Mouse (Mus musculus) heart, embryonic 13.5 days (tissue): ENCODE measurements around the gene Cox4i2. TPM values are rescaled to one million over a fixed set of nuclear protein-coding genes. Genes with fewer than 3 reads are reported as not detected.

Experiments
- ATAC-seq: fragments of 200-750 bp; cut with Nextera tagmentation; 2 replicates; pipeline ENCODE4 v1.8.0; 2017; ENCODE audit warnings: moderate TSS enrichment; ENCODE audit not compliant: insufficient number of reproducible peaks, low FRiP score, low TSS enrichment; ENCODE audit errors: extremely low read depth
- H3K27ac ChIP-seq: fragments of 300-500 bp; sonication (generic); replicated peaks from 2 replicates; pipeline ENCODE4 v1.5.1; 2015; ENCODE audit warnings: moderate library complexity, mild to moderate bottlenecking, inconsistent platforms
- H3K27me3 ChIP-seq: fragments of 300-500 bp; sonication (generic); replicated peaks from 2 replicates; pipeline ENCODE4 v1.6.1; 2015; ENCODE audit warnings: mild to moderate bottlenecking, inconsistent platforms
- H3K36me3 ChIP-seq: fragments of 300-500 bp; sonication (generic); 2 replicates; pipeline ENCODE4 v1.6.1; 2015; ENCODE audit warnings: mild to moderate bottlenecking, inconsistent platforms
- H3K4me1 ChIP-seq: fragments of 300-500 bp; sonication (generic); 2 replicates; pipeline ENCODE4 v1.6.1; 2015; ENCODE audit warnings: inconsistent platforms
- H3K4me2 ChIP-seq: fragments of 300-500 bp; sonication (generic); 2 replicates; pipeline ENCODE4 v1.6.1; 2015; ENCODE audit warnings: inconsistent platforms, mild to moderate bottlenecking, moderate library complexity
- H3K4me3 ChIP-seq: fragments of 300-500 bp; sonication (generic); 2 replicates; pipeline ENCODE4 v1.5.1; 2015; ENCODE audit warnings: moderate library complexity, mild to moderate bottlenecking, inconsistent platforms
- H3K9ac ChIP-seq: fragments of 300-500 bp; sonication (generic); 2 replicates; pipeline ENCODE4 v1.6.1; 2015; ENCODE audit warnings: inconsistent platforms, mild to moderate bottlenecking, moderate library complexity
- H3K9me3 ChIP-seq: fragments of 300-500 bp; sonication (generic); 2 replicates; pipeline ENCODE4 v1.6.1; 2016; ENCODE audit warnings: inconsistent platforms
- WGBS: fragments of 180-500 bp; shearing (Covaris S2); methylation state at CpG from one replicate; pipeline ENCODE4 v1.1.7; 2015; ENCODE audit warnings: mixed read lengths; 5-methylcytosine and 5-hydroxymethylcytosine counted together
- polyA plus RNA-seq: library from polyadenylated mRNA; unstranded; fragments of >200 nt; fragmentation: Nextera tagmentation; extraction: Ambion mirVana; gene quantifications from 2 replicates; pipeline ENCODE4 v1.2.1, GENCODE M21; 2015

The Cox4i2 gene
- polyA plus RNA-seq, 1 experiment from 2014 or later, result 11.8 TPM

DNA sequence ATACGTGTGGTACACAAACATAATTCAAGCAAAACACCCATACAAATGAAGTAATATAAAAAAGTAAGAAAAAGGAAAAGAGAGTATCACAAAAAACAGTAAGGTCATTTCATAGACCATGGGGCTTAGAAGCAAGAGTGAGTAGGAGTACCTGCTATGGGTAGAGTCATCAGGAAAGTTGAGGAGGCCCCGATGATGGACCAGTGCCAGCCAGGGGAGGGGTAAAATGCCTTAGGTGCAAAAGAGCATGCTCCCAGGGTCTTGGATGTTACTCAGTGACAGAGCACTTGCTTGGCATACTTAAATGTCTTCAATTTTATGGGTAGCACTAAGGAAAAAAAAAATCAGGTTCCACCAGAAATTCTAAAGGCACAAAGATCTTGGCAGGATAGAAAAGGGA is 33.2 kb downstream of the Cox4i2 start:
- WGBS, result 78% methylated on average over 2 of the region's 2 CpGs
- 0 out of 2 replicates have a peak overlapping the region, but pooled peaks have one; percentile 61 for H3K4me2 ChIP-seq
- peak overlapping the region; percentile 98 for H3K27ac ChIP-seq
- H3K9me3 ChIP-seq, result no peaks in the 10 kb centered on the region
- ATAC-seq, result no peak
- H3K4me1 ChIP-seq, result peaks cover 97% of the 10 kb centered on the region
- H3K27me3 ChIP-seq, result no peaks in the 10 kb centered on the region
- H3K9ac ChIP-seq, result no peak overlapping the region
- no peak overlapping the region for H3K4me3 ChIP-seq
- H3K36me3 ChIP-seq, result peaks cover 8% of the 10 kb centered on the region

DNA sequence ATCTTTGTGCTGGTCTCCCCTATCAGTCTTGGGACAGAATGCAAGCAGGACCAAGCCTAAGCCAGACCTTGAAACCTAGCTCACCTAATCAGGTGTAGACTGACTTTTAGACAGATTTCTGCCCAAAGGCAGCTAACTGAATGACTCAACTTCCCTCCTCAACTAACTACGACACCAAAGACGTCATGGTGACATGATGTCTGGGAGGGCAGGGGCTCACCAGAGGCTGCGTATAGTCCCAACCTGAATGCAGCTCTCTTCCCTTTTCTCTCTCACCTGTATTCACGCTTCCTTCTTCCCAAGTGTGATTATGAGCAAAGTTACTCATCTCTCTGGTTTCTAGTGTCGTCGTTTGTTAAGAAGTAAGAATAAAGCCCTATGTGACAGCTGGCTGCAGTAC is 33.6 kb downstream of the Cox4i2 start:
- no peaks in the 10 kb centered on the region for H3K9me3 ChIP-seq
- H3K27me3 ChIP-seq, result no peaks in the 10 kb centered on the region
- H3K4me1 ChIP-seq, result peaks cover 97% of the 10 kb centered on the region
- H3K4me3 ChIP-seq, result no peak overlapping the region
- 81% methylated on average over 6 of the region's 6 CpGs for WGBS
- H3K36me3 ChIP-seq, result peaks cover 5% of the 10 kb centered on the region; the same call in 1 of the 2 replicates
- H3K27ac ChIP-seq, result peak overlapping the region; percentile 95
- peak overlapping the region; percentile 61; the same call in 1 of the 2 replicates for H3K4me2 ChIP-seq
- H3K9ac ChIP-seq, result peak overlapping the region; percentile 19; the same call in 1 of the 2 replicates
- ATAC-seq, result no peak

DNA sequence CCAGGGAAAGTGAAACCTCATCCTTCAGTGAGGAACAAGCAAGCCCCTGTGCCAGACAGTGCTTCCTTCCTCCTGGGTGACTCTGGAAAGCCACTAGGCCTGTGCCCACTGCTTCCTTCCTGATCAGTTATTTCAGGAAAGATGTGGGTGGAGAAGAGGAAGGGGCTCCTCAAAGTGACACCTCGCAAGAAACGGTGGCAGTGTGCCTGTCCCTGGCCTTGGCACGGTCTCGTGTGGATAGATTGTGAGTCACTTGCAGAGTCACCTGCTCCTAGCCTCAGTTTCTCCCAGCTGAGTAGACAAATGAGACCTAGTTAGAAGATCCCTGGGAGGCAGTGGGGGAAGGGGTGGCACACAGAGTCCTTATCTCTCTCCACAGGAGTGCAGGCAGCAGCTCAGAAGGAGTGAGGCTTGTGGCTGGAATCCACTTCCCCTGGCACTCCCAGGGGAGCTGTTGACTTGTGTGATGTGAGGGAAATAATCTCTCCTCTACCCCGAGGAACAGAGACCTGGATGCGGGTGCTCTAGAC is 35.0 kb downstream of the Cox4i2 start:
- Histone ChIP-seq H3K4me3 (peak overlapping the region; percentile 18; the same call in 1 of the 2 replicates), H3K4me1 (peaks cover 98% of the 10 kb centered on the region), H3K27ac (peak overlapping the region; percentile 95), H3K9me3 (no peaks in the 10 kb centered on the region), H3K27me3 (no peaks in the 10 kb centered on the region), H3K4me2 (peak overlapping the region; percentile 61), H3K9ac (peak overlapping the region; percentile 70), H3K36me3 (peaks cover 5% of the 10 kb centered on the region; the same call in 1 of the 2 replicates)
- 21% methylated on average over 6 of the region's 6 CpGs for WGBS
- ATAC-seq, result peak; percentile 75

- H3K4me3 ChIP-seq, result peak overlapping the region; percentile 18; the same call in 1 of the 2 replicates
- H3K27ac ChIP-seq, result peak overlapping the region; percentile 95
- H3K4me2 ChIP-seq, result peak overlapping the region; percentile 61
- H3K36me3 ChIP-seq, result peaks cover 5% of the 10 kb centered on the region; the same call in 1 of the 2 replicates
- no peaks in the 10 kb centered on the region for H3K27me3 ChIP-seq
- H3K9ac ChIP-seq, result peak overlapping the region; percentile 70; the same call in 1 of the 2 replicates
- H3K4me1 ChIP-seq, result peaks cover 97% of the 10 kb centered on the region
- peak; percentile 52 for ATAC-seq
- WGBS, result 8% methylated on average over 4 of the region's 4 CpGs
- no peaks in the 10 kb centered on the region for H3K9me3 ChIP-seq
Measured at GRCm38 (mm10) chr2:152789591-152789999, 35.6 kb downstream of the Cox4i2 start.

GRCm38 (mm10) chr2:152792461-152792860 is 38.5 kb downstream of the Cox4i2 start:
- Histone ChIP-seq H3K36me3 (peaks cover 5% of the 10 kb centered on the region; the same call in 1 of the 2 replicates), H3K9me3 (no peaks in the 10 kb centered on the region), H3K4me3 (no peak overlapping the region), H3K27ac (peak overlapping the region; percentile 49), H3K4me1 (peaks cover 73% of the 10 kb centered on the region), H3K4me2 (peak overlapping the region; percentile 26), H3K27me3 (no peaks in the 10 kb centered on the region), H3K9ac (no peak overlapping the region)
- 22% methylated on average over 2 of the region's 2 CpGs for whole genome bisulfite sequencing
- no peak for ATAC-seq

DNA sequence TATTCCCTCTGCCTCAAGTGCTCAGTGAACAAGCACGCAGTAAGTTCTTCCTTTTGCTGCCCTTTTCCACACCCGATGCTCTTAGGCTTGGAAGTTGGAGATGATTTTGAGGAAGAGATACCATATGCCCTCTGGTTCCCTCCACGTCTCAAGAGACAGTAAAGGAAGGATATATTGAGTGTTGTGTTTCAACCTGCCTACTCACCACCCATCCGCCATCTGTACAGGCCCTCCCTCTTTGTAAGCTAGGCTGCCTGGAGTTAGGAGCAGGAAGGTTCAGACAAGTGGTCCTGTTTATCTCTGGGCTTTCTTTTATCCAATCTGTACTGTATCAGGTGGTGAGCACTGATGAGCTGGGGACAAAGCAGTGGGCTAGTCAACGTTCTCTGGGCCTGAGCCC is 39.4 kb downstream of the Cox4i2 start:
- Histone ChIP-seq H3K9me3 (no peaks in the 10 kb centered on the region), H3K4me2 (no peak overlapping the region), H3K4me1 (peaks cover 69% of the 10 kb centered on the region), H3K9ac (no peak overlapping the region), H3K27me3 (no peaks in the 10 kb centered on the region), H3K27ac (0 out of 2 replicates have a peak overlapping the region, but pooled peaks have one; percentile 49), H3K4me3 (no peak overlapping the region), H3K36me3 (peaks cover 5% of the 10 kb centered on the region; the same call in 1 of the 2 replicates)
- 61% methylated on average over 5 of the region's 5 CpGs for WGBS
- no peak for ATAC-seq

- H3K27ac ChIP-seq, result no peak overlapping the region
- no peak overlapping the region for H3K4me2 ChIP-seq
- H3K27me3 ChIP-seq, result no peaks in the 10 kb centered on the region
- H3K4me3 ChIP-seq, result no peak overlapping the region
- H3K9ac ChIP-seq, result no peak overlapping the region
- peaks cover 5% of the 10 kb centered on the region; the same call in 1 of the 2 replicates for H3K36me3 ChIP-seq
- H3K9me3 ChIP-seq, result no peaks in the 10 kb centered on the region
- WGBS, result 74% methylated on average over 9 of the region's 9 CpGs
- H3K4me1 ChIP-seq, result peaks cover 59% of the 10 kb centered on the region
- no peak for ATAC-seq
Measured at GRCm38 (mm10) chr2:152794281-152794827, 40.4 kb downstream of the Cox4i2 start.

DNA sequence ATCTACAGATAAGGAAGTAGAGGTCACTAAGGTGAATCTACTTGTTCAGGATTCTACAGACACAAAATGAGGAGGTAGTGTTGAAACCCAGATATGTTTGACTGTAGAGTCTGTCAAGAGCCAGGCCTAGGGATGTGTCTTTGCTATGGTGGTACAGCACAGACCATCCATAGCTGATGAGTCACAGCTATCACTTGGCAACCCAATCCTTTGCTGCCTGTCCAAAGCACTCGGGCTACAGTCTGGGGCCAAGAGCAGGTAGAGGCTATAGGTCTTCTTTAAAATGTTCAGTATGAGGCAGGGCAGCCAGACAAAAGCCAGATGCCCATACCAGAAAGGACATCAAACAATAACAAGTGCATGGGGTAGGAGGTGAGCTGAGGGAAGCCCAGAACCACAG is 43.6 kb downstream of the Cox4i2 start:
- Histone ChIP-seq H3K27ac (0 out of 2 replicates have a peak overlapping the region, but pooled peaks have one; percentile 29), H3K4me1 (peaks cover 27% of the 10 kb centered on the region), H3K36me3 (no peaks in the 10 kb centered on the region), H3K4me2 (no peak overlapping the region), H3K4me3 (no peak overlapping the region), H3K9me3 (no peaks in the 10 kb centered on the region), H3K9ac (no peak overlapping the region), H3K27me3 (no peaks in the 10 kb centered on the region)
- ATAC-seq, result no peak
- 63% methylated on average over 1 of the region's 1 CpGs for WGBS

- H3K9me3 ChIP-seq, result no peaks in the 10 kb centered on the region
- peaks cover 31% of the 10 kb centered on the region for H3K4me1 ChIP-seq
- no peaks in the 10 kb centered on the region for H3K27me3 ChIP-seq
- H3K4me3 ChIP-seq, result no peak overlapping the region
- ATAC-seq, result no peak
- no peak overlapping the region for H3K9ac ChIP-seq
- no peak overlapping the region for H3K27ac ChIP-seq
- H3K36me3 ChIP-seq, result no peaks in the 10 kb centered on the region
- 78% methylated on average over 7 of the region's 7 CpGs for WGBS
- H3K4me2 ChIP-seq, result no peak overlapping the region
Measured at GRCm38 (mm10) chr2:152799954-152800761, 46.2 kb downstream of the Cox4i2 start.

- no peak for ATAC-seq
- H3K4me2 ChIP-seq, result no peak overlapping the region
- no peaks in the 10 kb centered on the region for H3K9me3 ChIP-seq
- peaks cover 37% of the 10 kb centered on the region for H3K4me1 ChIP-seq
- H3K4me3 ChIP-seq, result no peak overlapping the region
- H3K27ac ChIP-seq, result no peak overlapping the region
- H3K36me3 ChIP-seq, result no peaks in the 10 kb centered on the region
- no peaks in the 10 kb centered on the region for H3K27me3 ChIP-seq
- H3K9ac ChIP-seq, result no peak overlapping the region
Measured at GRCm38 (mm10) chr2:152800762-152801113, 46.8 kb downstream of the Cox4i2 start.

- Histone ChIP-seq H3K4me3 (no peak overlapping the region), H3K9ac (no peak overlapping the region), H3K4me2 (no peak overlapping the region), H3K27me3 (no peaks in the 10 kb centered on the region), H3K9me3 (no peaks in the 10 kb centered on the region), H3K36me3 (no peaks in the 10 kb centered on the region), H3K27ac (no peak overlapping the region), H3K4me1 (peaks cover 49% of the 10 kb centered on the region)
- no peak for ATAC-seq
- 89% methylated on average over 10 of the region's 10 CpGs for WGBS
Measured at GRCm38 (mm10) chr2:152802303-152802702, 48.3 kb downstream of the Cox4i2 start.
